Mouse (Mus musculus) cerebral cortex, adult 2 months (tissue): ENCODE measurements around the gene Plppr5.

Source experiments
- WGBS: fragments of 180-500 bp; shearing (Covaris S2); methylation state at CpG from one replicate; pipeline ENCODE4 v1.1.7; 2018; 5-methylcytosine and 5-hydroxymethylcytosine counted together

The Plppr5 gene

DNA sequence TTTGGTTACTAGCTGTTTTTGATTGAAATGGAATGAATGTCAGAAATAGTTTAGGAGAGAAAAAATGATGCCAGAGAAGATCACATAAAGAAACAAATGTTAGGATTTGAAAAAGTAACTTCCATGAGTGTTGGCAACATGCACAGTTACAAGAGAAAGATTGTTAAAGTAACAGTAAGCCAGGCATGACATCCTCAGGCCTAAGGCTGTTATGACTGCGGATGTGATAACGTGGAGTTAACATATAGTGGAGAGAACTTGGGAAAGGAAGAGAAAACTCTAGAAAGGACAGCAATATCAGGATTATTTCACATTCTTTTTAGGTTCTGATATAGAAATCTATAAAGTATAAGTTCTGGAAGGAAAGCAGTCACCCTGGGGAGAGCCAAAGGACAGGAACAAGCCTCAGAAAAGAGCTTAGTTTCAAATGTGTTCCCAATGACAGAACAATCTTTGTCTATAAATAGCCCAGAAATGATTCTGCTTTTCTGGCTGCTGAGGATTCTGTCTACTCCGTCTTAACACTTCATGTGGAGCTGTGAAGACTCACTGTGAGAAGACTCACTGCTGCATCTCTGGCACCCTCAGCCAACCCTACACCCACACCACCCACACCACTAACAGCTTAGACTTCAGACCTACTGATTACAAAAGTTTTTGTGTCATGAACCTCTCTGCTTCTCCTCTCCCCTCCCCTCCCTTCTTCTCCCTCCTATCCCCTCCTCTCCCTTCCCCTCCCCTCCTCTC lies 142.1 kb downstream of the Plppr5 start:
- WGBS, result 46% methylated on average over 3 of the region's 3 CpGs

DNA sequence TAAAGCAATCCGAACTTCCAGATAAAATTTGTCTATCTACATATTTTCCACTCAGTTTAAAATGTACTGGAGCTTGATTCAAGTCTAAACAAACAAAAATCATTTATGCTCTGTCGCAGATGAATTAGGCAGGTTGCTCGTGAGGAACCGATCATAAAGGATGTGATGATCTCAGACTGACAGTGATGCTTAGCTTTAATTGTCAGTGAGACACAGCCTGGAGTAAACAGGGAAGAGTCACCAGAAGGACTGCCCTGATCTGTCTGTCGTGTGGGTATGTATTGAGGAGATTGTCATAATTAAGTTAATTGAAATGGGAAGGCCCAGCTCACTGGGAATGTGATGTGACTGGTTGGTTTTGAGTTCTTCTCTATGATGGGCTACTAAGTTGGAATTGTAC lies 149.9 kb downstream of the Plppr5 start:
- WGBS, result 80% methylated on average over 5 of the region's 5 CpGs

DNA sequence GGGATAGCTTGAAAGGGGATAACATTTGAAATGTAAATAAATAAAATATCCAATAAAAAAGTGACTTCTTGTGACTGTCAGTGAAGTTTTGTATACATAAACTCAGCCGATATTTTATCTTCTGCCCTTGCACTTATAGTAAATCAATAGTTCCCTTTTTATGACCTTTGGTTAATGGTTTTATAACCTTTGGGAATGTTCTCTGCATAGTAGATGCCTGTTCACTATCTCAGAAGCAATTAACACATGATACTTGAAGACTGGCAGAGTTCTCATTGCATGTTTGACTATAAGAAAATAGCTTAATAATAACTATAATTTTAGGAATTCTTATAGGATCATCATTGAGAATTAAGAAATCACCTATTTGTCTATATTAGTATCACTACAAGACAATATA lies 150.9 kb downstream of the Plppr5 start:
- 96% methylated on average over 1 of the region's 1 CpGs for WGBS

DNA sequence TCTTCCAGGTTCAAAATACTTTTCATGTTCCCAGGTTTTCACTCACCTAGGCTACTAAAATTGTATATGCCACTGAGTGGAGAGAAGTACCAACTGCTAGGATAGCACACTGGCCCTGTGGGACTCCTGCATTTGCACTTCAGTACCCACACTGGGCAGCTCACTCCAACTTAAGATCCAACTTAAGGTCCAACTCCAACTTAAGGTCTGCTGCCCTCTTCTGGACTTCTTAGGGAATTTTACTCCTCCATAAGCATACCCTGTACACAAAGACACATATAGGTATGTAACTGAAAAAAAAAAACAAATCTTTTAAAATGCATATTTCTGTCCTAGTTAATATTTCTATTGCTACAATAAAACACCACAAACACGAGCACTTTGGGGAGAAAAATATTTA lies 153.5 kb downstream of the Plppr5 start:
- 78% methylated on average over 1 of the region's 1 CpGs for WGBS

DNA sequence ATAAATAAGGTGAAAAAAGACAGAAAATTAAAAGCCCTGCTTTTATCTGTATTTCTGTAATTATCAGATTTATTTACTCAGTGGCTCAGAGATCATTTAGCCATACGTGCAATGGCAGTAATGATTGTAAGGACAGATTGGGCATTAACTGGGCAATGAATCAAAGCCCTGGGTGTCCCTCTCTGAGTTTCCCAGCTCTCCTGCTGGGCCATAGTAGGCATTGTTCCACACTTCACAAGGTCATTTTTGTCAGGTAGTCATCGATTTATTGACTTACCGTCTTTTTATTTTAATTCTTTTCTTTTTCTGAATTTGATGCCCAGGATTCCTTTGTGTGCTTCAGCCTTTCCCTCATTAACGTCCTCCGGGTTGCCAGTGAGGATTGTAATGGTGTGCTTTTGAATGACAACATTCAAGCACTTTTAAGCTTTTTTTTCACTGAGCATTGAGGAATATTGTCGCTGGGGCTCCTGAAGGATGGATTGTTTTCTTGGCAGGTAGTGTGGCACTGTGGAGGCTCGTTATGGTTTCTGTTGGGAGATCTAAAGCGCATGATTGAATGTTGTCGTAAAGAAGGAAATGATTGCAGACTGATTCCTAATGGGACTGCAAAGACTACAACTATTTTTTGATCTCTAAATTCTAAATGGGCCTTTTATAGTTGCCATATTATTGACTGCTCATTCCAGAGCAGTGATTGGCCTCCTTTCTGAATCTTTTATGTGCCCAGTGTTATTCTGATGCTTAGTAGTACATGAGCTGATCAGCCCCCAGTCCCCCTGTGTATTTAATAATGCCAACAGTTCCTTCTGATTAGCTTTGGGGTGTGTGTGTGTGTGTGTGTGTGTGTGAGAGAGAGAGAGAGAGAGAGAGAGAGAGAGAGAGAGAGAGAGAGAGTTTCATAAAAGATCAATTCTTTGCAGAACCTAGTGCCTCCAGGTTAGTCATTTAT lies 154.8 kb downstream of the Plppr5 start:
- WGBS, result 72% methylated on average over 9 of the region's 9 CpGs

DNA sequence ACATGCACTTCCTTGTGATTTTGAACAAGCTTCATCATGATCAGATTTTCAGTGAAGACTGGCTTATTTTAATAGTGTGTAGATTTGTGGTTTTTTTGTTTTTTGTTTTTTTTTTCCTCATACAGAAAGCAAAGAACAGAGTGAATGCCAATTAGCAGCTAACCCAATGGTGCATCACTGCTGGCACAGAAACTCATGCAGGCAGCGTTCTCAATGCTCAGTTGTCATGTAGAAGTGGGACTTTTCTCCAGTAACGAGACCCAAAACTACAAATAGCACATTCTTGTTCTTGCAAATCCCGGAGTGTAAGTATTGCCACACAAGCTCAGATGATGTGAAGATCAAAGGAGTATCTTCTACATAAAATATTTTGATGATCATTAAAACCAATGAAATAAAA lies 156.9 kb downstream of the Plppr5 start:
- WGBS, result 30% methylated on average over 3 of the region's 3 CpGs

DNA sequence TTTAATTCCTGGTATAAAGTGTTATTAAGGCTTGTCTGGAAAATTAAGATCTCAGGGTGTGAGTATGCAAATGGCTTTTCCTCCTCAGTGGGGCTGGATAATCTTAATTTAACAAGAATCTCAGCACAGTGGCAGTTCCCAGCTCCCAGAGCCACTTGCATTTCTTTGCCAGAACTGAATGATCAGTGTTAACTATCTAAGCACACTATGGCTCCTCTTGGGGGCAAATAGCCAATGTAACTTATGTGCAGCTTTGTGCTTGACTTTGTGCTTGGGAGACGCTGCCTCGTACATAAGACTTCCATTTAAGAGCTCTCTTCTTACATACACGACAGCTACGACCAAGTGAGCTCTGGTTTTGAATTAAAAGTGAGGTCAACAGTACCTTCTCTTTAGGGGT lies 158.0 kb downstream of the Plppr5 start:
- 80% methylated on average over 4 of the region's 4 CpGs for WGBS
